ENCODE assay signal across 15 mouse cellular contexts in genomic region chr14:73169926-73170844, GRCm38 (mm10). TPM values are rescaled to one million over a fixed set of nuclear protein-coding genes. Genes with fewer than 3 reads are reported as not detected.
DNase-seq lines count a peak whose midpoint lies in the region; ATAC-seq and TF ChIP-seq lines count a peak whose summit lies in the region.
"Had no signal": no experiment of that assay in that cellular context is flagged by ENCODE, and none has a peak within 500 bp of the region (broad histone marks: within the 10 kb centered on the region; RNA-seq: fewer than 3 reads in every experiment).

No protein-coding gene starts in this region.

- no peaks in the 10 kb centered on the region for H3K9me3 ChIP-seq in embryonic facial prominence, embryonic 14.5 days (ENCODE audit: control insufficient read depth, low read length)
- H3K9me3 ChIP-seq in embryonic facial prominence, embryonic 10.5 days = no peaks in the 10 kb centered on the region
- no peaks in the 10 kb centered on the region for H3K9me3 ChIP-seq in megakaryocyte, embryonic 14.5 days
- H3K9me3 ChIP-seq in intestine, embryonic 15.5 days = no peaks in the 10 kb centered on the region
- H3K9me3 ChIP-seq in stomach, postnatal 0 days (ENCODE audit: control insufficient read depth, low read length) = no peaks in the 10 kb centered on the region
- no peaks in the 10 kb centered on the region for H3K9me3 ChIP-seq in hindbrain, embryonic 11.5 days (ENCODE audit: control insufficient read depth, low read length)
- H3K9me3 ChIP-seq: forebrain, embryonic 13.5 days; hindbrain, embryonic 15.5 days had no signal

- TF ChIP-seq CTCF in stomach, postnatal 0 days (IDR thresholded peaks at IDR 0.05; ENCODE audit: low read depth) = no peak

- 85% methylated on average over 13 of the region's 13 CpGs for WGBS in embryonic facial prominence, embryonic 14.5 days
- 91% methylated on average over 13 of the region's 13 CpGs for WGBS in embryonic facial prominence, embryonic 10.5 days
- 85% methylated on average over 13 of the region's 13 CpGs for WGBS in intestine, embryonic 15.5 days
- WGBS in stomach, postnatal 0 days = 73% methylated on average over 13 of the region's 13 CpGs
- 92% methylated on average over 13 of the region's 13 CpGs for WGBS in hindbrain, embryonic 11.5 days

- H3K27ac ChIP-seq in embryonic facial prominence, embryonic 14.5 days (replicated peaks; ENCODE audit: low read depth, low read length) = no peak overlapping the region
- H3K27ac ChIP-seq in embryonic facial prominence, embryonic 10.5 days (replicated peaks) = no peak overlapping the region
- no peak overlapping the region for H3K27ac ChIP-seq in intestine, embryonic 15.5 days
- H3K27ac ChIP-seq in stomach, postnatal 0 days (replicated peaks) = peak overlapping the region; percentile 77
- H3K27ac ChIP-seq in hindbrain, embryonic 11.5 days (ENCODE audit: low read depth, low read length) = no peak overlapping the region
- H3K27ac ChIP-seq: forebrain, embryonic 13.5 days; hindbrain, embryonic 15.5 days; liver, embryonic 14.5 days had no signal

- H3K36me3 ChIP-seq in embryonic facial prominence, embryonic 14.5 days (ENCODE audit: control insufficient read depth, insufficient read depth, low read length) = peaks cover 93% of the 10 kb centered on the region
- peaks cover 99% of the 10 kb centered on the region for H3K36me3 ChIP-seq in embryonic facial prominence, embryonic 10.5 days (replicated peaks)
- H3K36me3 ChIP-seq in megakaryocyte, embryonic 14.5 days (replicated peaks; ENCODE audit: low read length) = peaks cover 94% of the 10 kb centered on the region
- H3K36me3 ChIP-seq in intestine, embryonic 15.5 days = peaks cover 15% of the 10 kb centered on the region
- H3K36me3 ChIP-seq in stomach, postnatal 0 days (ENCODE audit: control insufficient read depth, insufficient read depth, low read length) = peaks cover 9% of the 10 kb centered on the region
- H3K36me3 ChIP-seq in hindbrain, embryonic 11.5 days (ENCODE audit: control insufficient read depth, insufficient read depth, low read length) = no peaks in the 10 kb centered on the region

- no peaks in the 10 kb centered on the region for H3K27me3 ChIP-seq in embryonic facial prominence, embryonic 14.5 days (replicated peaks; ENCODE audit: control insufficient read depth, insufficient read depth, low read length)
- H3K27me3 ChIP-seq in embryonic facial prominence, embryonic 10.5 days (replicated peaks; ENCODE audit: low read depth, poor library complexity, severe bottlenecking) = no peaks in the 10 kb centered on the region
- no peaks in the 10 kb centered on the region for H3K27me3 ChIP-seq in megakaryocyte, embryonic 14.5 days (replicated peaks)
- no peaks in the 10 kb centered on the region for H3K27me3 ChIP-seq in intestine, embryonic 15.5 days (replicated peaks)
- no peaks in the 10 kb centered on the region for H3K27me3 ChIP-seq in stomach, postnatal 0 days (ENCODE audit: control insufficient read depth, insufficient read depth, low read length)
- H3K27me3 ChIP-seq in hindbrain, embryonic 11.5 days (ENCODE audit: control insufficient read depth, insufficient read depth, low read length) = no peaks in the 10 kb centered on the region
- H3K27me3 ChIP-seq: forebrain, embryonic 13.5 days; hindbrain, embryonic 15.5 days had no signal

- TF ChIP-seq EP300 in stomach, postnatal 0 days (optimal IDR thresholded peaks at IDR 0.05) = no peak

- peak; percentile 69; the same call in 1 of the 2 replicates for ATAC-seq in embryonic facial prominence, embryonic 14.5 days (ENCODE audit: low read depth)
- ATAC-seq in megakaryocyte, adult 5-6 weeks (ENCODE audit: poor library complexity, severe bottlenecking) = no peak
- peak; percentile 67; the same call in 1 of the 2 replicates for ATAC-seq in intestine, embryonic 15.5 days
- peak; percentile 73 for ATAC-seq in stomach, postnatal 0 days (ENCODE audit: low FRiP score, low TSS enrichment)
- ATAC-seq in hindbrain, embryonic 11.5 days (ENCODE audit: low FRiP score) = no peak
- ATAC-seq: forebrain, embryonic 13.5 days had no signal

- H3K4me1 ChIP-seq in embryonic facial prominence, embryonic 14.5 days (ENCODE audit: control insufficient read depth, insufficient read depth, low read length) = no peaks in the 10 kb centered on the region
- no peaks in the 10 kb centered on the region for H3K4me1 ChIP-seq in embryonic facial prominence, embryonic 10.5 days
- peaks cover 79% of the 10 kb centered on the region for H3K4me1 ChIP-seq in megakaryocyte, embryonic 14.5 days
- peaks cover 5% of the 10 kb centered on the region; the same call in 1 of the 2 replicates for H3K4me1 ChIP-seq in intestine, embryonic 15.5 days (replicated peaks)
- no peaks in the 10 kb centered on the region for H3K4me1 ChIP-seq in stomach, postnatal 0 days (replicated peaks; ENCODE audit: control insufficient read depth, insufficient read depth)
- H3K4me1 ChIP-seq in hindbrain, embryonic 11.5 days (replicated peaks; ENCODE audit: control insufficient read depth, insufficient read depth, low read length) = no peaks in the 10 kb centered on the region
- H3K4me1 ChIP-seq: hindbrain, embryonic 15.5 days had no signal

- H3K4me3 ChIP-seq in embryonic facial prominence, embryonic 14.5 days (ENCODE audit: low read depth, low read length) = no peak overlapping the region
- no peak overlapping the region for H3K4me3 ChIP-seq in embryonic facial prominence, embryonic 10.5 days
- peak overlapping the region; percentile 40 for H3K4me3 ChIP-seq in megakaryocyte, embryonic 14.5 days (replicated peaks)
- no peak overlapping the region for H3K4me3 ChIP-seq in intestine, embryonic 15.5 days (replicated peaks)
- no peak overlapping the region for H3K4me3 ChIP-seq in stomach, postnatal 0 days (ENCODE audit: low read depth, low read length)
- H3K4me3 ChIP-seq in hindbrain, embryonic 11.5 days (ENCODE audit: low read depth, low read length) = no peak overlapping the region
- H3K4me3 ChIP-seq: forebrain, embryonic 13.5 days; hindbrain, embryonic 15.5 days had no signal

- peak; percentile 10 for DNase-seq in embryonic facial prominence, embryonic 14.5 days (ENCODE audit: low spot score)
- no peak for DNase-seq in embryonic facial prominence, embryonic 10.5 days (ENCODE audit: low spot score)
- DNase-seq in stomach, postnatal 0 days (ENCODE audit: low spot score) = no peak
- no peak for DNase-seq in cerebellum, postnatal 25 days
- no peak for DNase-seq in hindbrain, embryonic 11.5 days (ENCODE audit: low spot score)
- DNase-seq: B cell, adult 2 months; cerebellum, adult 2 months; layer of hippocampus, postnatal 36 days; midbrain, embryonic 14.5 days had no signal

- H3K9ac ChIP-seq in embryonic facial prominence, embryonic 14.5 days (ENCODE audit: low read depth, low read length) = no peak overlapping the region
- H3K9ac ChIP-seq in intestine, embryonic 15.5 days = no peak overlapping the region
- H3K9ac ChIP-seq in stomach, postnatal 0 days (ENCODE audit: low read length) = no peak overlapping the region
- H3K9ac ChIP-seq in hindbrain, embryonic 11.5 days (ENCODE audit: low read depth, low read length) = no peak overlapping the region
- H3K9ac ChIP-seq: forebrain, embryonic 13.5 days; hindbrain, embryonic 15.5 days; liver, embryonic 14.5 days had no signal

- H3K4me2 ChIP-seq in embryonic facial prominence, embryonic 14.5 days (ENCODE audit: low read depth, low read length) = no peak overlapping the region
- H3K4me2 ChIP-seq in intestine, embryonic 15.5 days (replicated peaks) = no peak overlapping the region
- no peak overlapping the region for H3K4me2 ChIP-seq in stomach, postnatal 0 days (replicated peaks; ENCODE audit: low read depth)
- H3K4me2 ChIP-seq in hindbrain, embryonic 11.5 days (replicated peaks; ENCODE audit: low read depth, low read length) = no peak overlapping the region
- H3K4me2 ChIP-seq: forebrain, embryonic 13.5 days; hindbrain, embryonic 15.5 days had no signal

RNA-seq across cellular contexts. Expression of gene Rcbtb2, which starts 47.3 kb away (rescaled TPM):
- polyA plus RNA-seq in embryonic facial prominence, embryonic 14.5 days (2014; fragmentation: Nextera tagmentation; extraction: Ambion mirVana) = 86.4 and 95.1 TPM in 2 replicates
- polyA plus RNA-seq in embryonic facial prominence, embryonic 10.5 days (2016; fragmentation: Nextera tagmentation; extraction: Ambion mirVana) = 171 and 180 TPM in 2 replicates
- polyA plus RNA-seq in megakaryocyte, embryonic 14.5 days (2012; ENCODE audit: insufficient read depth, low replicate concordance) = 12.2 and 27.1 TPM in 2 replicates
- total RNA-seq in megakaryocyte, adult 5-6 weeks (2015) = 68.3 and 69.2 TPM in 2 replicates
- total RNA-seq in megakaryocyte, adult 5-6 weeks (2017) = 35.9 and 37.7 TPM in 2 replicates
- 69.2 and 77.0 TPM in 2 replicates for polyA plus RNA-seq in intestine, embryonic 15.5 days (2015; fragmentation: Nextera tagmentation; extraction: Ambion mirVana)
- 42.7 and 44.0 TPM in 2 replicates for polyA plus RNA-seq in stomach, postnatal 0 days (2015; fragmentation: Nextera tagmentation; extraction: Ambion mirVana)
- 145 and 157 TPM in 2 replicates for polyA plus RNA-seq in hindbrain, embryonic 11.5 days (2014; fragmentation: Nextera tagmentation; extraction: Ambion mirVana)

Comparison
In these comparisons a context has a peak if more than half of its experiments do, and no peak if none do; other contexts are left out.
1. ATAC-seq: peak in embryonic facial prominence, embryonic 14.5 days (single experiment), intestine, embryonic 15.5 days (single experiment) and stomach, postnatal 0 days (single experiment); none in megakaryocyte, adult 5-6 weeks (single experiment) and hindbrain, embryonic 11.5 days (single experiment).